ENCODE assay signal across 17 mouse cellular contexts in genomic region chr5:72886458-72887222, GRCm38 (mm10). TPM values are rescaled to one million over a fixed set of nuclear protein-coding genes. Genes with fewer than 3 reads are reported as not detected.
DNase-seq lines count a peak whose midpoint lies in the region; ATAC-seq and TF ChIP-seq lines count a peak whose summit lies in the region.
"Had no signal": no experiment of that assay in that cellular context is flagged by ENCODE, and none has a peak within 500 bp of the region (broad histone marks: within the 10 kb centered on the region; RNA-seq: fewer than 3 reads in every experiment).

No protein-coding gene starts in this region.

- no peaks in the 10 kb centered on the region for H3K9me3 ChIP-seq in hindbrain, embryonic 14.5 days (ENCODE audit: control insufficient read depth, low read length)
- H3K9me3 ChIP-seq in hindbrain, embryonic 10.5 days, result no peaks in the 10 kb centered on the region
- H3K9me3 ChIP-seq in lung, embryonic 16.5 days (ENCODE audit: control insufficient read depth, low read length), result no peaks in the 10 kb centered on the region
- no peaks in the 10 kb centered on the region for H3K9me3 ChIP-seq in limb, embryonic 15.5 days
- no peaks in the 10 kb centered on the region for H3K9me3 ChIP-seq in stomach, postnatal 0 days (ENCODE audit: control insufficient read depth, low read length)
- H3K9me3 ChIP-seq in forebrain, embryonic 11.5 days (ENCODE audit: control insufficient read depth, low read length), result no peaks in the 10 kb centered on the region
- H3K9me3 ChIP-seq: forebrain, embryonic 13.5 days; heart, embryonic 10.5 days; liver, embryonic 12.5 days had no signal

- ATAC-seq in hindbrain, embryonic 14.5 days (ENCODE audit: low FRiP score), result peak; percentile 37; the same call in 1 of the 2 replicates
- ATAC-seq in lung, embryonic 16.5 days (ENCODE audit: low read depth), result peak; percentile 71; the same call in 1 of the 2 replicates
- peak; percentile 77; the same call in 1 of the 2 replicates for ATAC-seq in limb, embryonic 15.5 days (ENCODE audit: insufficient number of reproducible peaks, low FRiP score, low TSS enrichment, low read depth)
- peak; percentile 36; the same call in 1 of the 2 replicates for ATAC-seq in stomach, postnatal 0 days (ENCODE audit: low FRiP score, low TSS enrichment)
- ATAC-seq in forebrain, embryonic 11.5 days (replicated peaks; ENCODE audit: low FRiP score), result no peak
- ATAC-seq: forebrain, embryonic 13.5 days; liver, embryonic 12.5 days had no signal

- 0 out of 2 replicates have a peak, but pooled peaks have one; percentile 18 for TF ChIP-seq CTCF in stomach, postnatal 0 days (IDR thresholded peaks at IDR 0.05; ENCODE audit: low read depth)

- H3K9ac ChIP-seq in hindbrain, embryonic 14.5 days, result no peak overlapping the region
- H3K9ac ChIP-seq in lung, embryonic 16.5 days (ENCODE audit: low read length), result no peak overlapping the region
- H3K9ac ChIP-seq in limb, embryonic 15.5 days, result no peak overlapping the region
- H3K9ac ChIP-seq in stomach, postnatal 0 days (ENCODE audit: low read length), result no peak overlapping the region
- no peak overlapping the region for H3K9ac ChIP-seq in forebrain, embryonic 11.5 days (ENCODE audit: low read length)
- H3K9ac ChIP-seq: forebrain, embryonic 13.5 days; liver, embryonic 12.5 days had no signal

- DNase-seq in hindbrain, embryonic 14.5 days (ENCODE audit: low spot score), result no peak
- DNase-seq in hindbrain, embryonic 10.5 days (ENCODE audit: low spot score), result no peak
- DNase-seq in lung, postnatal 36 days, result no peak
- no peak for DNase-seq in stomach, postnatal 0 days (ENCODE audit: low spot score)
- no peak for DNase-seq in thymus, postnatal 4 days
- DNase-seq in forebrain, embryonic 11.5 days (ENCODE audit: low spot score), result no peak
- DNase-seq: adrenal gland, postnatal 36 days; heart, postnatal 36 days; kidney, postnatal 14 days; retina, postnatal 1 day; thymus, adult 18-20 months had no signal

- H3K4me1 ChIP-seq in hindbrain, embryonic 14.5 days (replicated peaks; ENCODE audit: control insufficient read depth, insufficient read depth, low read length), result no peaks in the 10 kb centered on the region
- H3K4me1 ChIP-seq in hindbrain, embryonic 10.5 days (replicated peaks), result 0 out of 2 replicates have a peak, but pooled peaks cover 2% of the 10 kb centered on the region
- no peaks in the 10 kb centered on the region for H3K4me1 ChIP-seq in lung, embryonic 16.5 days (replicated peaks; ENCODE audit: control insufficient read depth, insufficient read depth, low read length)
- peaks cover 8% of the 10 kb centered on the region for H3K4me1 ChIP-seq in limb, embryonic 15.5 days
- H3K4me1 ChIP-seq in stomach, postnatal 0 days (replicated peaks; ENCODE audit: control insufficient read depth, insufficient read depth), result no peaks in the 10 kb centered on the region
- no peaks in the 10 kb centered on the region for H3K4me1 ChIP-seq in forebrain, embryonic 11.5 days (replicated peaks; ENCODE audit: control insufficient read depth, insufficient read depth, low read length)
- H3K4me1 ChIP-seq: forebrain, embryonic 13.5 days; liver, embryonic 12.5 days had no signal

- no peaks in the 10 kb centered on the region for H3K27me3 ChIP-seq in hindbrain, embryonic 14.5 days (ENCODE audit: control insufficient read depth, insufficient read depth, low read length)
- no peaks in the 10 kb centered on the region for H3K27me3 ChIP-seq in hindbrain, embryonic 10.5 days (ENCODE audit: insufficient read depth, poor library complexity, severe bottlenecking)
- no peaks in the 10 kb centered on the region for H3K27me3 ChIP-seq in lung, embryonic 16.5 days (ENCODE audit: control insufficient read depth, insufficient read depth, low read depth, low read length)
- no peaks in the 10 kb centered on the region for H3K27me3 ChIP-seq in limb, embryonic 15.5 days
- no peaks in the 10 kb centered on the region for H3K27me3 ChIP-seq in stomach, postnatal 0 days (ENCODE audit: control insufficient read depth, insufficient read depth, low read length)
- no peaks in the 10 kb centered on the region for H3K27me3 ChIP-seq in forebrain, embryonic 11.5 days (ENCODE audit: control insufficient read depth, insufficient read depth, low read length)
- H3K27me3 ChIP-seq: forebrain, embryonic 13.5 days; liver, embryonic 12.5 days had no signal

- TF ChIP-seq EP300 in stomach, postnatal 0 days (optimal IDR thresholded peaks at IDR 0.05), result no peak

- WGBS in hindbrain, embryonic 14.5 days, result 75% methylated on average over 18 of the region's 19 CpGs
- WGBS in hindbrain, embryonic 10.5 days, result 89% methylated on average over 19 of the region's 19 CpGs
- 63% methylated on average over 18 of the region's 19 CpGs for WGBS in lung, embryonic 16.5 days
- WGBS in limb, embryonic 15.5 days, result 36% methylated on average over 19 of the region's 19 CpGs
- 61% methylated on average over 18 of the region's 19 CpGs for WGBS in stomach, postnatal 0 days
- WGBS in forebrain, embryonic 11.5 days, result 87% methylated on average over 18 of the region's 19 CpGs

- no peak overlapping the region for H3K4me2 ChIP-seq in hindbrain, embryonic 14.5 days (replicated peaks)
- H3K4me2 ChIP-seq in lung, embryonic 16.5 days (ENCODE audit: low read depth, low read length), result no peak overlapping the region
- H3K4me2 ChIP-seq in limb, embryonic 15.5 days, result no peak overlapping the region
- H3K4me2 ChIP-seq in stomach, postnatal 0 days (replicated peaks; ENCODE audit: low read depth), result no peak overlapping the region
- no peak overlapping the region for H3K4me2 ChIP-seq in forebrain, embryonic 11.5 days (ENCODE audit: low read depth, low read length, severe bottlenecking)
- H3K4me2 ChIP-seq: forebrain, embryonic 13.5 days; liver, embryonic 12.5 days had no signal

- H3K4me3 ChIP-seq in hindbrain, embryonic 14.5 days (replicated peaks; ENCODE audit: low read length), result no peak overlapping the region
- no peak overlapping the region for H3K4me3 ChIP-seq in hindbrain, embryonic 10.5 days
- no peak overlapping the region for H3K4me3 ChIP-seq in lung, embryonic 16.5 days (ENCODE audit: low read length)
- H3K4me3 ChIP-seq in limb, embryonic 15.5 days, result no peak overlapping the region
- no peak overlapping the region for H3K4me3 ChIP-seq in stomach, postnatal 0 days (ENCODE audit: low read depth, low read length)
- H3K4me3 ChIP-seq in forebrain, embryonic 11.5 days (ENCODE audit: low read depth, low read length), result no peak overlapping the region
- H3K4me3 ChIP-seq: forebrain, embryonic 13.5 days; heart, embryonic 10.5 days; left cerebral cortex, adult 2 months; liver, embryonic 12.5 days had no signal

- H3K27ac ChIP-seq in hindbrain, embryonic 14.5 days, result no peak overlapping the region
- H3K27ac ChIP-seq in hindbrain, embryonic 10.5 days, result no peak overlapping the region
- no peak overlapping the region for H3K27ac ChIP-seq in lung, embryonic 16.5 days (ENCODE audit: low read length)
- peak overlapping the region; percentile 50; the same call in 1 of the 2 replicates for H3K27ac ChIP-seq in limb, embryonic 15.5 days
- no peak overlapping the region for H3K27ac ChIP-seq in stomach, postnatal 0 days (replicated peaks)
- H3K27ac ChIP-seq in forebrain, embryonic 11.5 days (ENCODE audit: low read depth, low read length), result no peak overlapping the region
- H3K27ac ChIP-seq: forebrain, embryonic 13.5 days; heart, embryonic 10.5 days; left cerebral cortex, adult 2 months; liver, embryonic 12.5 days had no signal

- no peaks in the 10 kb centered on the region for H3K36me3 ChIP-seq in hindbrain, embryonic 14.5 days (replicated peaks; ENCODE audit: control insufficient read depth, insufficient read depth)
- no peaks in the 10 kb centered on the region for H3K36me3 ChIP-seq in hindbrain, embryonic 10.5 days
- H3K36me3 ChIP-seq in lung, embryonic 16.5 days (ENCODE audit: control insufficient read depth, insufficient read depth, low read length), result no peaks in the 10 kb centered on the region
- no peaks in the 10 kb centered on the region for H3K36me3 ChIP-seq in limb, embryonic 15.5 days
- no peaks in the 10 kb centered on the region for H3K36me3 ChIP-seq in stomach, postnatal 0 days (ENCODE audit: control insufficient read depth, insufficient read depth, low read length)
- H3K36me3 ChIP-seq in forebrain, embryonic 11.5 days (ENCODE audit: control insufficient read depth, insufficient read depth, low read length), result no peaks in the 10 kb centered on the region
- H3K36me3 ChIP-seq: heart, embryonic 10.5 days; liver, embryonic 12.5 days had no signal

RNA-seq across cellular contexts. Expression of gene Tec, which starts 18.4 kb away (rescaled TPM):
- polyA plus RNA-seq in hindbrain, embryonic 14.5 days (2014; fragmentation: Nextera tagmentation; extraction: Ambion mirVana), result 7.6 and 8.8 TPM in 2 replicates
- 3.6 and 4.3 TPM in 2 replicates for polyA plus RNA-seq in hindbrain, embryonic 10.5 days (2016; fragmentation: Nextera tagmentation; extraction: Ambion mirVana)
- 4.0 and 4.1 TPM in 2 replicates for polyA plus RNA-seq in lung, embryonic 16.5 days (2015; fragmentation: Nextera tagmentation; extraction: Ambion mirVana)
- polyA plus RNA-seq in limb, embryonic 15.5 days (2015; fragmentation: Nextera tagmentation; extraction: Ambion mirVana), result 12.9 and 13.2 TPM in 2 replicates
- 9.5 and 9.6 TPM in 2 replicates for polyA plus RNA-seq in stomach, postnatal 0 days (2015; fragmentation: Nextera tagmentation; extraction: Ambion mirVana)
- polyA plus RNA-seq in forebrain, embryonic 11.5 days (2014; fragmentation: Nextera tagmentation; extraction: Ambion mirVana), result 2.9 and 3.0 TPM in 2 replicates

RNA-seq across cellular contexts. Expression of gene Slain2, which starts 27.5 kb away (rescaled TPM):
- polyA plus RNA-seq in hindbrain, embryonic 14.5 days (2014; fragmentation: Nextera tagmentation; extraction: Ambion mirVana), result 24.6 and 29.6 TPM in 2 replicates
- 15.2 and 16.8 TPM in 2 replicates for polyA plus RNA-seq in hindbrain, embryonic 10.5 days (2016; fragmentation: Nextera tagmentation; extraction: Ambion mirVana)
- polyA plus RNA-seq in lung, embryonic 16.5 days (2015; fragmentation: Nextera tagmentation; extraction: Ambion mirVana), result 12.3 and 12.4 TPM in 2 replicates
- 14.0 and 16.4 TPM in 2 replicates for polyA plus RNA-seq in limb, embryonic 15.5 days (2015; fragmentation: Nextera tagmentation; extraction: Ambion mirVana)
- polyA plus RNA-seq in stomach, postnatal 0 days (2015; fragmentation: Nextera tagmentation; extraction: Ambion mirVana), result 10.0 and 11.5 TPM in 2 replicates
- 22.8 and 24.9 TPM in 2 replicates for polyA plus RNA-seq in forebrain, embryonic 11.5 days (2014; fragmentation: Nextera tagmentation; extraction: Ambion mirVana)
